Mouse (Mus musculus): ENCODE data around the gene Hist1h2bj.

The Hist1h2bj gene

GRCm38 (mm10) chr13:22015479-22016450 lies 27.2 kb upstream of the Hist1h2bj start:
- DNase-seq: peak; percentile 93 to 95

GRCm38 (mm10) chr13:22019934-22020835 lies 22.8 kb upstream of the Hist1h2bj start:
- DNase-seq: peak; percentile 72 to 75

- peak; percentile 80 to 81 for DNase-seq
Measured at GRCm38 (mm10) chr13:22020901-22021339, 22.1 kb upstream of the Hist1h2bj start.

- no peak for DNase-seq
Measured at GRCm38 (mm10) chr13:22021581-22021980, 21.4 kb upstream of the Hist1h2bj start.

GRCm38 (mm10) chr13:22022241-22022640 lies 20.8 kb upstream of the Hist1h2bj start:
- DNase-seq: peak; percentile 84 to 86

GRCm38 (mm10) chr13:22026058-22027031 lies 16.7 kb upstream of the Hist1h2bj start:
- DNase-seq: peak; percentile 92

- peak; percentile 96 to 98 for DNase-seq
Measured at GRCm38 (mm10) chr13:22028673-22029460, 14.1 kb upstream of the Hist1h2bj start.

- peak in 1 of 2 experiments; percentile 40 for DNase-seq
Measured at GRCm38 (mm10) chr13:22029928-22030327, 13.1 kb upstream of the Hist1h2bj start.

GRCm38 (mm10) chr13:22030493-22030892 lies 12.5 kb upstream of the Hist1h2bj start:
- peak; percentile 37 to 51 for DNase-seq

GRCm38 (mm10) chr13:22033741-22034442 lies 9.1 kb upstream of the Hist1h2bj start:
- DNase-seq: no peak

- peak in 1 of 2 experiments; percentile 24 for DNase-seq
Measured at GRCm38 (mm10) chr13:22034443-22035266, 8.4 kb upstream of the Hist1h2bj start.

GRCm38 (mm10) chr13:22035267-22036148 lies 7.5 kb upstream of the Hist1h2bj start, which contains the start of the genes Hist1h2ah and Hist1h2bk:
TSS of gene Hist1h2ah (minus strand) at chr13:22035568.
TSS of gene Hist1h2bk (plus strand) at chr13:22035870.
- peak; percentile 80 to 82 for DNase-seq

- peak in 1 of 2 experiments; percentile 28 for DNase-seq
Measured at GRCm38 (mm10) chr13:22036149-22036956, 6.7 kb upstream of the Hist1h2bj start.

GRCm38 (mm10) chr13:22036986-22037385 lies 6.0 kb upstream of the Hist1h2bj start:
- DNase-seq: no peak

GRCm38 (mm10) chr13:22037415-22037814 lies 5.6 kb upstream of the Hist1h2bj start:
- no peak for DNase-seq

- DNase-seq: no peak
Measured at GRCm38 (mm10) chr13:22039364-22039763, 3.6 kb upstream of the Hist1h2bj start.

GRCm38 (mm10) chr13:22039951-22040463 lies 3.0 kb upstream of the Hist1h2bj start:
- DNase-seq: no peak

All from B cell, adult 2 months (primary cell).